Mouse (Mus musculus) ovary, postnatal 14 days (tissue): ENCODE results near the gene Slc12a9.

Source experiments
- DNase-seq: peaks from one replicate; pipeline ENCODE4 v3.0.0; 2022; ENCODE audit warnings: low spot score

Gene Slc12a9

GRCm38 (mm10) chr5:137346983-137347382 is 13.6 kb upstream of the Slc12a9 start:
- no peak for DNase-seq

DNA sequence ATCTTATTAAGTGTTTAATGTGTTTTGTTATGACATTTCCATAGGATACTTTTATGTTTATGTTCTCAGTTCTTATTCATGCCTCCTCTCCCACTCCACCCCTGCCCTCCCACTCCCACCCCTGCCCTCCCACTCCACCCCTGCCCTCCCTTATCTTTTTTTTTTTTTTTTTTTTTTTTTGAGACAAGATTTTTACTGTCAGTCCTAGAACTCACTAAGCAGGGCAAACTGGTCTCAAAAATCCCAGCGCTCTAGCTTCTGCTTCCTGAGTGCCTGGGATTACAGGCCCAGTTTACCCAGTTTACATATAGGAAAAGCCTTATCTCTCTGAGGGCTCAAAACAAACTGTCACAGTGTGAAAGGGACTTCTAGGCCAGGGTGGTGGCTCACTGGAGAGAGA is 13.0 kb upstream of the Slc12a9 start:
- DNase-seq: no peak

DNA sequence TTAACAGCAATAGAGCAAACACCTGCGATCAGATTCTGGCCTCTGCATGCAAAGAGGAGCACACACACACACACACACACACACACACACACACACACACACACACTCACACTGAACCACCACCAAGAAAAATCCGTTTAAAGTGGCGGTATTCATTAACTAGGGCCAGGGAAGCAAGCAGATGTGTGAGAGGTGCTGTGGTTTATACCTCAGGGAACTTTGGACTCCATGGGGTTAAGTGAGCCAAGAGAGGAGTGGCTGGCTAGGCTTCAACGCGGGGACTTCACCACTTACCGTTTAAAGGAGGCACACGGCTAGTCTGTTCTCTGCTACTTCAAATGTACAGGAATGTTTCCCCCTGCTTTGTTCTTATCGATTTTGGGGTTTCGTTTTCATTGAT is 12.4 kb upstream of the Slc12a9 start:
- DNase-seq: no peak

- DNase-seq: no peak
Measured at GRCm38 (mm10) chr5:137343869-137344268, 10.5 kb upstream of the Slc12a9 start.

GRCm38 (mm10) chr5:137343412-137343811 is 10.0 kb upstream of the Slc12a9 start:
- no peak for DNase-seq

- DNase-seq: no peak
Measured at GRCm38 (mm10) chr5:137342407-137343012, 9.1 kb upstream of the Slc12a9 start.

DNA sequence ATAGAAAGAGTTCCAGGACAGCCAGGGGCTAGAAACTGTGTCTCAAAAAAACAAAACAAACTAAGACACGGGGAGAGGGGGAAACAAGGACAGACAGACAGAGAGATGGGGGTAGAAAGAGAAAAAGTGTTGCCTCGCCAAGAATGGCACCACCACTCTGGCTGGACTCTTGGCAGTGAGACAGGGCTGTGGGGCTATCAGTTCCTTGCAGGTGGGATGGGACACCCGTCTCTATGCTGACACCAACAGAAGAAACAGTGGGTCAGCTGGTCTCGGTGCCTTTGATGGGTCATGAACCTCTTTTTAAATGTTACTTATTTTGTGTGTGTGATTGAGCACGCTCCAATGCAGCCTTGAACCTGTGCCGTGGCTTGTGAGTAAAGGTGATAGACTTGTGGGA is 6.8 kb upstream of the Slc12a9 start:
- DNase-seq: no peak

GRCm38 (mm10) chr5:137339290-137339979 is 6.0 kb upstream of the Slc12a9 start:
- DNase-seq: peak; percentile 47

GRCm38 (mm10) chr5:137338663-137339289 is 5.4 kb upstream of the Slc12a9 start:
- DNase-seq: no peak

- peak; percentile 78 for DNase-seq
Measured at GRCm38 (mm10) chr5:137338256-137338655, 4.9 kb upstream of the Slc12a9 start.

GRCm38 (mm10) chr5:137337190-137337589 is 3.8 kb upstream of the Slc12a9 start:
- DNase-seq: no peak

DNA sequence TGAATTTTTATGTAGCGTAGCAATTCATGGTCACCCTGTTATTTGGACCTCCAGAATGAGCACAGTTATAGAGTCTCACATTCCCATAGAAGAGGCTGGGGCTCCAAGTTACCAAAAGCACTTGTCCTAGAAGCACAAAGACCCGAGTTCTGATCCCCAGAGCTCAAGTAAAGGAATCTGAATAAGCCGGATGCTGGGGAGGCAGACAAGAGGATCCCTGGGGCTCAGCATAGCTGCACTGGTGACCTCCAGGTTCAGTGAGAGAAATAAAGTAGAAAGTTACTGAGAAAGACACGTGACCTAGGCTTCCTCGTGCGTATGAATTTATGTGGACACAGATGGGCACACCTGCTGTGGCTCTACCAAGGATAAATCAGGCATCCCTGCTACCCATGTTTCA is 1.7 kb upstream of the Slc12a9 start:
- no peak for DNase-seq

DNA sequence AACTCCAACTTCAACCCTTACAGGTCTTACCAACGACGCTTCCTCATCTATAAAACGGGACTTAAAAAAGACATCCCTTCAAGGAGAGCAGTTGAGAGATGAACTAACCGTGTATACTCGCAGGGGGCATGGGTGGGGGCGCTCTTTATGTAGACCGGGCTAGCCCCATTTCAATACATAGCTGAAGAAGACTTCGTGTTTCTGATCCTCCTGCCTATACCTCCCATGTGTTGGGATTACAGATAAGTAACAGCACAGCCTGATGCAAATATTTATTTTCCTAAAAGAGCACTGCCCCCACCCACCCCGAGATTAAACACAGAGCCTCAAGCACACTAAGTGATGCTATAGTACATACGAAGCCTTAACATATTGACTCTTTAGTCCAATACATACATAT is 920 bp upstream of the Slc12a9 start:
- DNase-seq: no peak

- DNase-seq: no peak
Measured at GRCm38 (mm10) chr5:137332857-137333511, 413 bp downstream of the Slc12a9 start.

- DNase-seq: no peak
Measured at GRCm38 (mm10) chr5:137330910-137331309, 2.5 kb downstream of the Slc12a9 start.

- no peak for DNase-seq
Measured at GRCm38 (mm10) chr5:137320996-137321395, 12.4 kb downstream of the Slc12a9 start.

DNA sequence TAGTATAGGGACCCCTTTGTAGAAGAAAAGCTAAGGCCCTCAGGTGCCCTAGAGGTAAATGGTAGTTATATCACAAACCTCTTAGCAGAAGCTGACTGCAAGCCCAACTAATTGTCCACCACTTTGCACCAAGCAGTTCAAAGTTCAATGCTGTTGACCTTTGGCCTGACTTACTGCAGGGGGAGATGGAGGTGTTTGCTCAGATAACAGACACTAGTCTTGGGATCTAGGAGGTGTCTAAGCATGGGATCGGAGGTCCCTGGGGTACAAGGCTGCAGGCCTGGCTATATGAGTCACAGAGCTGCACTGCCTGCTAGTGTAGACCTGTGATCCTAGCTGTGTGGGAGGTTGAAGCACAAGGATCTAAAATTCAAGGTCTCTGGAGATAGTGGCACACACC is 14.8 kb downstream of the Slc12a9 start:
- DNase-seq: no peak

- DNase-seq: no peak
Measured at GRCm38 (mm10) chr5:137317361-137317760, 16.0 kb downstream of the Slc12a9 start.

GRCm38 (mm10) chr5:137315084-137315903 is 18.1 kb downstream of the Slc12a9 start:
- no peak for DNase-seq

DNA sequence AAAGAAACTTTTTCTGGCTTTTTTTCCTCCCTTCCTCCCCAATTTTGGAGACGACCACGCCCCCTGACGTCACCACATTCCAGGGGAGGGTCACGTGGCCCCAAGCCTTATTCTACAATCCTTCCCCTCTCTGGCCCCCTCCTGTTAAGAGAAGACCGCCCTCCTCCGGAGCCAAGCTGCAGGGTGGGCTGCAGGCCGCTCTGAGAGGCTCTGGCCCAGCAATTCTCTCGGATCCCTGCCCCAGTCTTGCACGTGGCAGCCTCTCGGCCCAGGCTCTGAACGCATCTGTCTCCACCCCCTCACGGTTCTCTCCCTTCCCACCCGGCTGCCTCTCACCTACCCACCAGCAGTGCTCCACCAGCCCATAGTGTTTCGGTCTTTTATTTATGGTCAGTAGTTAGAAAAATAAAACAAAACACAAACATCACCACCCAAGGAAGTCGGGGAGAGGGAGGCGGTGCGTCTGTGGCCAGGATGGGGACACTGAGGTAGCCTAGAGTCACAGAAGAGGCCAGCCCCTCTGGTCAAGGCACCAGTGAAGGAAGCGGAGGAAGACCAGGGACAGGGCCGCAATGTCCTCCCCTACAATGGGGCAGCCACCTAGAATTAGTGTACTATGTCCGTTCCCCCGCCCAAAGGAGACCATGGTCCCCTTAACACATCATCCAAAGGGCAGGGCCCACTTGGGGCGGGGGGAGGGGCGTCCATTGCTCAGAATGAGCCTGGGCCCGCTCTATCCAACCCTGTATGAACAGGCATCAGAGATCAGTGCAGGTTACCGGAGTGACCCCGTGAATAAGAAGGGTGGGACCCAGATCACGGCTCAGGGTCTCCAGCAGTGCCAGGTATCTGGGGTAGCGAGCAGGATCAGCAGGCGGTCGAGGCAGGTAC is 19.0 kb downstream of the Slc12a9 start, which contains the start of gene Trip6:
Gene Trip6, minus strand, starts transcription at position 212 of the 891 bp plus-strand sequence.
- DNase-seq: peak; percentile 93
